Mouse (Mus musculus): ENCODE data around the gene Cflar.

DNA sequence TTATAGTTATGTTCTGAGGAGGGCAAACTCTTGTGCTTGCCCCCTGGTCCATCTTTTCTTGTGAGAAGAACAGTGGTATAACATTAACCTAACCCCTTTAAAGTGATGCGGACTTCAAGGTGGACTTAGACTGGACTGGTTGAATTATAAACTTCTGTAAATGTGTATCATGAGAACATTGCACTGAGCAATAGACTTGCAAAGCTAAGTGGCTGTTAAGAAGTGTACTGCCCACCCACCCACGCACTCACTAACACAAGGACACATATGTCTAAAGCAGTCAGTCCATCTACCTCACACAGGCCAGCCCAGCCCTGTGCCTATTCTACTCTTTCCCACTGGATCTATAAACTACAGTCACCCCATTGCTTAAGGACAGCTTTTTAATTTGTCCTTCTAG is 22.3 kb downstream of the Cflar start:
- TF ChIP-seq CTCF (IDR thresholded peaks at IDR 0.05; ENCODE audit: low read depth, low read length), result no peak
- TF ChIP-seq POLR2A (IDR thresholded peaks at IDR 0.05; ENCODE audit: extremely low read depth, insufficient read depth, low read length), result no peak
